Mouse (Mus musculus): ENCODE data around the gene Apba2. TPM values are rescaled to one million over a fixed set of nuclear protein-coding genes. Genes with fewer than 3 reads are reported as not detected.

Apba2 gene
- polyA plus RNA-seq, 1 experiment from 2014 or later: 1.1 TPM

DNA sequence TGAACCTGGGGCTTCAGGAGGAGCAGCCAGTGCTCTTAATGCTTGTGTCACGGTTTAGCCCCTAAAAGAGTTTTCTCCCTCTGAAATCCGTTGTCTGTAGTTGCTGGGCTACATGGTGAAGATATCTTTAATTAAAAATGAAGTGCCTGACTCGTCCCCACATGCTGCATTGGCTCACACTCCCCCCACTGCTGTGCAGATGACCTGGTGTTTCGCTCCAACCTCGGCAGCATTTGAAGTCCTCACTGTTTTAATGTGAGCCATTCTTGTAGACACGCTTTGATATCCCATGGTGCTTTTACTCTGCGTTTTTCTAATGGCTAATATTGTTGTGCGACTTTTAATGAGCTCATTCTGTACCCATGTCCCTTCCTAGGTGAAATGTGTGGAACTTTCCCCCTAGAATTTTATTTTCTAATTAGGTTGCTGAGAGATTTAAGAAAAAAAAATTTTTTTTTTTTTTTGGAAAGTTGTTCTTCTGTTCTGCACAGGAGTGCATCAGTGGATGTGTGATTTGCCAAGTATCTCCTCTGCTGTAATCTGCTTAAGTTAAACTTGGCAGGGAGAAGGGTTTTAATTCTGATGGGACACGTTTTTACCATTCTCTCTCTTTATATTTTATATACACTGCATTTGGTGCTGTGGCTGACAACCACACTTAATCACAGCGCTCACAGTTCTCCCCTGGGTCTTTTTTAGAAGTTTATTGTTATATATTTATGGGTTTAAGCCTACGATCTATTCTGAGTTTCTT lies 87.3 kb downstream of the Apba2 start:
- no peak overlapping the region for H3K4me2 ChIP-seq (replicated peaks; ENCODE audit: low read depth, low read length)
- no peaks in the 10 kb centered on the region for H3K36me3 ChIP-seq (ENCODE audit: insufficient read depth, low read length)
- no peak for DNase-seq (ENCODE audit: low spot score)
- no peak for ATAC-seq
- 71% methylated on average over 11 of the region's 11 CpGs for WGBS
- H3K27me3 ChIP-seq (replicated peaks; ENCODE audit: insufficient read depth, low read length): no peaks in the 10 kb centered on the region
- no peak overlapping the region for H3K4me3 ChIP-seq (ENCODE audit: low read depth, low read length)
- no peak overlapping the region for H3K9ac ChIP-seq (replicated peaks; ENCODE audit: low read depth)
- no peak overlapping the region for H3K27ac ChIP-seq (ENCODE audit: low read length)
- no peaks in the 10 kb centered on the region for H3K9me3 ChIP-seq (ENCODE audit: low read length)
- no peak for TF ChIP-seq CTCF (IDR thresholded peaks at IDR 0.05)
- TF ChIP-seq EP300 (IDR thresholded peaks at IDR 0.05): no peak
- no peaks in the 10 kb centered on the region for H3K4me1 ChIP-seq (ENCODE audit: insufficient read depth, low read depth, low read length)

DNA sequence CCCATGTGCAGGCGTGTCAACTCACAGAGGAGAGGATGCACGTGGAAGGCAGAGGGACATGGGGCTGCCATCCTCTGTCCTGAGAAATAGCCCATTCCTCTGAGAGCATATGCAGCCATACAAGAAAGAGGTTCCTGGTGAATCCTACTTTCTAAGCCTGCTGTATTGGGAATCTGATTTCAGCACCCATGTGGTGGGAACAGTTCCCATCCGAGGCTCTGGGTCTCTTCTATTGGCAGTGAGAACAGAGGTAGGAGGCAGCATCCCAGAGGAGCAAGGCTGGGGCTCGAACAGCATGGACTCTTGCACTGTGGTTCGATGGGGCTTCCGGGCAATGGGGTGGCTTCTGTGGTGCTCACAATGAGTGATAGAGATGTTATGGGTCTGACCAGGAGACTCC lies 93.8 kb downstream of the Apba2 start:
- DNase-seq (ENCODE audit: low spot score) (no peak), ATAC-seq (no peak)
- no peak overlapping the region for H3K27ac ChIP-seq (ENCODE audit: low read length)
- H3K27me3 ChIP-seq (replicated peaks; ENCODE audit: insufficient read depth, low read length): no peaks in the 10 kb centered on the region
- no peak overlapping the region for H3K4me3 ChIP-seq (ENCODE audit: low read depth, low read length)
- no peaks in the 10 kb centered on the region for H3K36me3 ChIP-seq (ENCODE audit: insufficient read depth, low read length)
- WGBS: 67% methylated on average over 6 of the region's 6 CpGs
- H3K4me1 ChIP-seq (ENCODE audit: insufficient read depth, low read depth, low read length): no peaks in the 10 kb centered on the region
- no peak overlapping the region for H3K9ac ChIP-seq (replicated peaks; ENCODE audit: low read depth)
- H3K9me3 ChIP-seq (ENCODE audit: low read length): no peaks in the 10 kb centered on the region
- TF ChIP-seq EP300 (IDR thresholded peaks at IDR 0.05): no peak
- TF ChIP-seq CTCF (IDR thresholded peaks at IDR 0.05): no peak
- no peak overlapping the region for H3K4me2 ChIP-seq (replicated peaks; ENCODE audit: low read depth, low read length)

DNA sequence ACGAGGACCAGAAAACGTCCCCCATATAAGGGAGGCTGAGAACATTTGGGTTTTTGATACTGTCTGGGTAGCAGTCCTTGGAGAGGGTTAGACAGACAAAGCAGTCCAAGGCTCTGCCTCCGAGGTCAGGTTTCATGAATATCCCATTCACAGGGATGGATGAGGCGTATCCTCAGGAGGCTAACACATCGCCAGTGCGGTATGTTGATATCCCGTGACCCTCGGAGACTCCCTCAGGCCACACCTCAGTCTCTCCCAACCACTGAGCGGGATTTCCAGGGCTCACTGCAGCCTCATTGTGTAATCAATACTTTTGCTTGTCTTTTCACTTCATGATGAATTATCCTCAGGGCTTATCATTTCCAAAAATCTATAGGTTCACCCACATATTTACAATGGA lies 95.1 kb downstream of the Apba2 start:
- 80% methylated on average over 9 of the region's 9 CpGs for WGBS
- ATAC-seq (no peak), DNase-seq (ENCODE audit: low spot score) (no peak)
- TF ChIP-seq EP300 (IDR thresholded peaks at IDR 0.05) (no peak), CTCF (IDR thresholded peaks at IDR 0.05) (no peak)
- Histone ChIP-seq H3K4me2 (replicated peaks; ENCODE audit: low read depth, low read length) (no peak overlapping the region), H3K9me3 (ENCODE audit: low read length) (no peaks in the 10 kb centered on the region), H3K4me1 (ENCODE audit: insufficient read depth, low read depth, low read length) (no peaks in the 10 kb centered on the region), H3K9ac (replicated peaks; ENCODE audit: low read depth) (no peak overlapping the region), H3K27me3 (replicated peaks; ENCODE audit: insufficient read depth, low read length) (no peaks in the 10 kb centered on the region), H3K27ac (ENCODE audit: low read length) (no peak overlapping the region), H3K4me3 (ENCODE audit: low read depth, low read length) (no peak overlapping the region), H3K36me3 (ENCODE audit: insufficient read depth, low read length) (no peaks in the 10 kb centered on the region)

DNA sequence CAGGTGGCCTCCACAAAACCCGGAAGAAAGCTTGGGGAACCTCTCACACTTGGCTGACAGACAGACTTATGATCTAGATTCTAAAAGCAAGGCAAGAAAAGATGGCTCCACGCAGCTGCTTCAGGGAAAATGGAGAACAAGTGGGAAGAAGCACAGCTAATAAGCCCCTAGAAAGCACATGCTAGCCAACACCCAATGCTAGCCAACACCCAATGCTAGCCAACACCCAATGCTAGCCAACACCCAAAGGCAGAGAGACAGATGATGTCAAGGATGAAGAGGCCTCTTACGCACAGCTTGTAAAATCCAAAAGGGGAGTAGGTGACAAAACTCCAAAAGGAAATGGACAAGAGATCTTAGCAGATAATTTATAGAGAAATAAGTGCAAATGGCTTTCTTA lies 108.4 kb downstream of the Apba2 start:
- TF ChIP-seq EP300 (IDR thresholded peaks at IDR 0.05) (no peak), CTCF (IDR thresholded peaks at IDR 0.05) (no peak)
- H3K4me1 ChIP-seq (ENCODE audit: insufficient read depth, low read depth, low read length): no peaks in the 10 kb centered on the region
- no peaks in the 10 kb centered on the region for H3K9me3 ChIP-seq (ENCODE audit: low read length)
- no peaks in the 10 kb centered on the region for H3K27me3 ChIP-seq (replicated peaks; ENCODE audit: insufficient read depth, low read length)
- no peak for ATAC-seq
- no peak overlapping the region for H3K27ac ChIP-seq (ENCODE audit: low read length)
- 75% methylated on average over 3 of the region's 3 CpGs for WGBS
- no peak overlapping the region for H3K4me3 ChIP-seq (ENCODE audit: low read depth, low read length)
- no peak for DNase-seq (ENCODE audit: low spot score)
- H3K9ac ChIP-seq (replicated peaks; ENCODE audit: low read depth): no peak overlapping the region
- H3K4me2 ChIP-seq (replicated peaks; ENCODE audit: low read depth, low read length): no peak overlapping the region
- H3K36me3 ChIP-seq (ENCODE audit: insufficient read depth, low read length): no peaks in the 10 kb centered on the region

DNA sequence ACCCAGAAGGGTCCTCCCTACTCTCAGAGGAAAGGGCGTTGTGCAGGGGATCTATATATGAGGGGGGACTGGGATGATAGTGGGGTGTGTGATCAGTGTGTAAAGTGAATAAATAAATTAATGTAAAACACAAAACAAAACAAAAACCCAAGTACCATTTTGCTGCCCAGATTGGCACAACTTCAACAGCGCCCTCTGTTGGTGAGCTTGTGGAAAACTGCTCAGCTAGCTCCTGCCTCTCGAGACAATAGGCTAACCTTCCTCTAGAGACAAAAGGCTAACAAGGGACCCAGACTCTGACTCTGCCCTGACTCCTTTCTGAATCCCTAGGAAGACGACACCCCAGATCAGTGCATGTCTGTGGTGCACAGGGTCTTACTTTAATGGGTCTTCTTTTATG lies 109.4 kb downstream of the Apba2 start:
- H3K27ac ChIP-seq (ENCODE audit: low read length): no peak overlapping the region
- no peak overlapping the region for H3K9ac ChIP-seq (replicated peaks; ENCODE audit: low read depth)
- WGBS: 72% methylated on average over 4 of the region's 4 CpGs
- no peak for ATAC-seq
- no peak for TF ChIP-seq EP300 (IDR thresholded peaks at IDR 0.05)
- peak; percentile 29; the same call in 1 of the 2 replicates for TF ChIP-seq CTCF (IDR thresholded peaks at IDR 0.05)
- H3K9me3 ChIP-seq (ENCODE audit: low read length): no peaks in the 10 kb centered on the region
- no peak for DNase-seq (ENCODE audit: low spot score)
- no peaks in the 10 kb centered on the region for H3K36me3 ChIP-seq (ENCODE audit: insufficient read depth, low read length)
- H3K4me2 ChIP-seq (replicated peaks; ENCODE audit: low read depth, low read length): no peak overlapping the region
- no peaks in the 10 kb centered on the region for H3K27me3 ChIP-seq (replicated peaks; ENCODE audit: insufficient read depth, low read length)
- no peak overlapping the region for H3K4me3 ChIP-seq (ENCODE audit: low read depth, low read length)
- no peaks in the 10 kb centered on the region for H3K4me1 ChIP-seq (ENCODE audit: insufficient read depth, low read depth, low read length)

DNA sequence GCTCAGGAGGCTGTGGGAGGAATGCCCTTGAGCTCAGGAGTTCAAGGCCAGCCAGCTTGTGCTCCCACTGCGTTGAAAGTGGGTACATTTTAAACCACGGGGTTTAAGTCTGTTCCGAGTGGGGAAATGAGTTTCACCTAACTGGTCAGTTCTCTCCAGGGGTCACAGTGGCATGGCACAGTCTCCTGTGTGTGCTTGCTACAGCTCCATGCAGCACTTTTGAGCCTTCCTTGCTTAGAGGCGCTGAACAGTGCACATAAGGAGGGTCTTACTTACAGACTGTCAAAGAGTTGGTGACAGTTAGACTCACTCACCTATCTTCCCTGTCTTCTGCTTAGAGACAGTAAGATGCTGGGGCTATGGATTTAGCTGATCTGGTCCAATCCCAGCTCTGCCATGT lies 117.8 kb downstream of the Apba2 start:
- ATAC-seq (no peak), DNase-seq (ENCODE audit: low spot score) (no peak)
- Histone ChIP-seq H3K36me3 (ENCODE audit: insufficient read depth, low read length) (no peaks in the 10 kb centered on the region), H3K27me3 (replicated peaks; ENCODE audit: insufficient read depth, low read length) (no peaks in the 10 kb centered on the region), H3K4me3 (ENCODE audit: low read depth, low read length) (no peak overlapping the region), H3K9ac (replicated peaks; ENCODE audit: low read depth) (no peak overlapping the region), H3K27ac (ENCODE audit: low read length) (no peak overlapping the region), H3K9me3 (ENCODE audit: low read length) (no peaks in the 10 kb centered on the region), H3K4me1 (ENCODE audit: insufficient read depth, low read depth, low read length) (no peaks in the 10 kb centered on the region), H3K4me2 (replicated peaks; ENCODE audit: low read depth, low read length) (no peak overlapping the region)
- TF ChIP-seq EP300 (IDR thresholded peaks at IDR 0.05) (no peak), CTCF (IDR thresholded peaks at IDR 0.05) (no peak)
- WGBS: 87% methylated on average over 4 of the region's 4 CpGs
